Mouse (Mus musculus): ENCODE results near the gene Thtpa.

Thtpa gene

DNA sequence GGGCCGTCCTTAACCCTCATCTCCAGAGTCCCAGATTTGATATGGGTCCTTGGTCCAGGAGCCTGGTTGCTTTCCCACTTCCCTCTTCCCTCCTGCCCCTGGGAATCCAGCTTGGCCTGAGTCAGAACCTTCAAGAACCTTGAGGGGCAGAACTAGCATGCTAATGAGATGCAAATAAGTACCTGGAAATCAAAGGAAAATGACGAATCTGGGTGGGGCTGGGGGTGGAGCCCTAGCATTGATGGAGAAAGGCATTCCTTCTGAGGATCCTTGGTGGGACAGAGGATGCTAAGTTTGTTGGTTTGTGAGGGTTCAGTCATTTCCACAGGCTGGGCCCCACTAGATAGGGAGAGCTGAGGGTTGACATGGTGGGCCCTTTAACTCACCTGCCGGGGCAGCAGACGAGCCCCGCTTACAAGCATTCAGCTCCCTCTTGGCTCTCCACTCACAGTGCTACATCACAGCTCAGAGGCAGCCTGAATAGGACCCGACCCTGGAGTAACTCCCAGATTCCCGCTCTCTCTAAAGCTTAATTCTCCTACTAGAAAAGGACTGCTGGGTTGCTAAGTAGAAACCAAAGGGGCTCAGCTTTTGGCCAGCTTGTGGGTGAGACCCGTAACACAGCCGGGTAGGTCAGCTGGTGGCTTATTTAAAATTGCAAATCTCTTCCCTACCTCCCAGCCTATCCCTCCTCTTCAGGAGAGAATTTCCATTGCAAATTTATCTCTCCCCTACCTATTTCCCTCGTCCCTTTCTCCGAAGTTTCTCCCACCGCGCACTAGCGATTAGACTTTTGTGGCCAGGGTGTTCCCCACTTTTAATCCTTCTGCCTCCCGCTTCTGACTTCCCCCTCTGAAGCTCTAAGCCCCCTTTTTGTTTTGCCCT is 16.9 kb upstream of the Thtpa start:
- in situ Hi-C loops (cut with MboI, MseI), result loop anchor here (5.0 kb wide), 1 partner anchor 50 kb away; no protein-coding TSS in a partner anchor

- in situ Hi-C loops (cut with MboI, MseI), result loop anchor here (5.0 kb wide), 1 partner anchor 51 kb away; no protein-coding TSS in a partner anchor
These were observed 16.1 kb upstream of the Thtpa start for GRCm38 (mm10) chr14:55078366-55078989.

DNA sequence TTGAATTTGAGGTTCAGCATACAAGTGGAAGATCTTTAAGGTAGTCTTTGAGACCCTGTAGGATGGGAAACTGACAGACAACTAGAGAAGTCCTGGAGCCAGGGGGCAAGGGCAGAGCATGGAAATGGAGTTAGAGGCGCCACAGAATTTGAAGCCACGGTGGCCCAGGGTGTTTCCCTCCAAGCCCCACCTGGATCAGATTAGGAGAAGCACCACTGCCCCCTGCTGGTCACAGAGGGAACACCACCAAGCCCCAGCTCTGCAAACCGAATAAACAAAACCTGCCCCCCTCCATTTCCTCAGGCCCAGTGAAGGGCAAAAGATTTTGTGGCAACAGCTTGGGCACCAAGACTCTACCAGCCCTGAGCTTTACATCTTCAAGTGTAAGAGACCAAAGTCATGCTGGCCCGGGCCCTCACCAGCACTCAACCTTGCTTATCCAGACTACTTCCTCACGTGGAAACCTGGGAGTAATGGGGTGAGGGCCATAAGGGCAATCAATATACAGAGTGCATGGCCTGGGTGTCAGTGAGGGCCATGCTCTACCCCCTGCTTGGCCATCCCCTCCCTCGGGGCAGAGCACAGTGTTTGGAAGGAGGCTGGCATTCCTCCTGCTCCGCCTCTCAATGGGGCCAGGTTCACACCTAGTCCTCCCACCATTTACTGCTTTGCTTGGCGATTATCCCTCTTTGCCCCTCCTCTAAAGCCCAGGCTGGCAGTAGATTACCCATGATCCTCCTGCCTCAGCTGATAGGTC is 15.2 kb upstream of the Thtpa start:
- in situ Hi-C loops (cut with MboI, MseI), result loop anchor here (5.0 kb wide), 1 partner anchor 52 kb away; no protein-coding TSS in a partner anchor

DNA sequence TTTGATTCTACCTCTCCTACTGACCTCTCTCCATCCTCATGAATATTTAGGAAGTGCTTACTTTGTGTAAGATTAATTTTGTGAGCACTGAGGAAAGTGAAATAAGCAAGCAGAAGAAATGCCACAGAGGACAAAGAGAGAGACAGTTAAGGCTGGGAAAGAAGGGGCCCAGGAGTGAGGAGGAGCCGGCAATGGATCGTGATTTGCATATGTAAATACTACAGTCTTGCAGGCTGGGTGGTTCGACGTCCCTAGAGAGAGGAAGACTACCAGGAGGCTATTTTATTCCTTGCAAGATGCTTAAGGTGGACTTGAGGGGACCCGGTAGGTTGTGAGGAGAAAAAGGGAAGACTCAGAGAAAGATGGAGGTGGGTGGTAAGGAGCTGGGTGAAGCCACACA is 13.5 kb upstream of the Thtpa start:
- in situ Hi-C loops (cut with MboI, MseI), result no loop called here

DNA sequence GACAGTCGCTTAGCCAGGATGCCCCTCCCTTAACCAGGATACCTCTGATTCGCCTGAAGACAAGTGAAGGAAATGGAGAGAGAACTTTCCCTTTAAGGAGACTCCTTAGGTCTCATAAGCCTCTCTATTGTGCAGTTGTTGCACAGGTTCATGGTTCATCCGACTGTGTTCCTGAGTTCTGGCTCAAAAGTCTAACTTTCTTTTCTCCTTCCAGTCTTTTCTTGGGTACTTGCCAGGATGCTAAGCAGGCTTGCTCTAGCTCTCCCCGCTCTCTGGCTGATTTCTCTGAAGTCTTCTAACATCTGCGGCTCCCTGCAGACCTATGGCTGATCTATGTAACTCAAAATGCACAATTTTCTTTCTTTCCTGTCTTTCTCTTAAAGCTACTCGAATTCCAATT is 11.1 kb upstream of the Thtpa start:
- in situ Hi-C loops (cut with MboI, MseI), result no loop called here

DNA sequence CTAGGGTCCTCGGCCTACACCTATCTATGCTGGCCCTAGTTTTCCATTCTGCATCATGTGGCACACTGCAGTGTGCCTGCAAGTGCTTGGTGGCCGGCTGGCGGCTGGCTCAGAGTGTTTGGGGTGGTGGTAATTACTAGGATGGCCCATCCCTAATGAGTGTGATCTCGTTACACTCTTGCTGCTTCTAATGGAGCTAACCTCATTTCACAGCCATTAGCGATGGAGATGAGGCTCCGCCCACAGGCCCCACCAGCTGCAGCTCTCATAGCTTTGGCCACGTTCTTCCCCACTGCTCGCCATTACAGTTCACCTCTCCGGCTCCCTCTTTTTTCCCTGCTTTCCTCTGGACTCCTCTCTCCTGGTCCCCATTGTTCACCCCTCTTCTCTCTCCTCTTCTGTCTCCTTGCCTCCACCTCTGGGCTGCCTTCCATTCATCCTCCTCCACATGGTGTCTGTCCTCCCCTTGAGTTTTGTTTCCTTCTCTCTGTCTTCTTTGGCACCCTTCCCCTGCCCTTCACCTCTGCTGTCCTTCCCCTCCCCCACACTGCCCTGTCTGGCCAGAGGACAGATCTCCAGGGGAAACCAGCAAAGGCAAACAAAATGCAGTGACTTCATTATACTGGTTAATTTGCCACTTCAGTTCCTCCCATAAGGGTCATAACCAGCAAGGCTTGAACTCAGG is 9.1 kb upstream of the Thtpa start:
- in situ Hi-C loops (cut with MboI, MseI), result loop anchor here (5.0 kb wide), 1 partner anchor 238 kb away; no protein-coding TSS in a partner anchor

DNA sequence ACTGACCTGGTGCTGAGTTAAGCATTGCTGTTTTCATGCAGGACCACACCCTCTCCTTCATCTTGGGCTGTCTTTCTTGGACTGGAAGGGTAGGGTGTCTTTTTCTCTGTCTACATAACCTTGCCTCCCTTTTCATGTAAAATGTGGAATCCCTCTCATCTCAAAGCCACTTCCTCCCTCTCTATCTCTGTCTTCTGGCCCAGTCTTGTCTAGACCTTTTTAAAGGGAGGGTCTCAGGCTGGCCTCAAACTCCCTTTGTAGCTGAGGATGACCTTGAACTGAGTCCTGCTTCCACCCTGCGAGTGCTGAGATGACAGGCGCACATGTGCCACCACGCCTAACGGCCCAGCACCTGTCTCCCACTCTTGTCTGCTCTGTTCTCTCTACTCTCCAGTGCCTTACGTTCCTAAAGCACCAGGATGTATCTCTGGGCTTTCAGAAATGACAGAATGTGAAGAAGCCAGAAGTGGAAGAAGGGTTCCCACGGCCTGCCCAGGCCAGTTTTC is 8.5 kb upstream of the Thtpa start:
- in situ Hi-C loops (cut with MboI, MseI), result loop anchor here (5.0 kb wide), 1 partner anchor 239 kb away; no protein-coding TSS in a partner anchor

GRCm38 (mm10) chr14:55089199-55089947 is 5.2 kb upstream of the Thtpa start:
- in situ Hi-C loops (cut with MboI, MseI), result loop anchor here (5.0 kb wide), 1 partner anchor 242 kb away; no protein-coding TSS in a partner anchor

- in situ Hi-C loops (cut with MboI, MseI), result no loop called here
These were observed 3.2 kb upstream of the Thtpa start for GRCm38 (mm10) chr14:55091209-55091865.

GRCm38 (mm10) chr14:55092011-55092577 is 2.5 kb upstream of the Thtpa start, which contains the start of gene Zfhx2:
Zfhx2 (minus strand) TSS chr14:55092324.
- in situ Hi-C loops (cut with MboI, MseI), result no loop called here

GRCm38 (mm10) chr14:55093927-55094326 is 657 bp upstream of the Thtpa start:
- in situ Hi-C loops (cut with MboI, MseI), result no loop called here

- in situ Hi-C loops (cut with MboI, MseI), result no loop called here
These were observed 679 bp downstream of the Thtpa start for GRCm38 (mm10) chr14:55095263-55095662.

GRCm38 (mm10) chr14:55095671-55096070 is 1.1 kb downstream of the Thtpa start:
- in situ Hi-C loops (cut with MboI, MseI), result no loop called here

GRCm38 (mm10) chr14:55096573-55097087 is 2.0 kb downstream of the Thtpa start:
- in situ Hi-C loops (cut with MboI, MseI), result no loop called here

DNA sequence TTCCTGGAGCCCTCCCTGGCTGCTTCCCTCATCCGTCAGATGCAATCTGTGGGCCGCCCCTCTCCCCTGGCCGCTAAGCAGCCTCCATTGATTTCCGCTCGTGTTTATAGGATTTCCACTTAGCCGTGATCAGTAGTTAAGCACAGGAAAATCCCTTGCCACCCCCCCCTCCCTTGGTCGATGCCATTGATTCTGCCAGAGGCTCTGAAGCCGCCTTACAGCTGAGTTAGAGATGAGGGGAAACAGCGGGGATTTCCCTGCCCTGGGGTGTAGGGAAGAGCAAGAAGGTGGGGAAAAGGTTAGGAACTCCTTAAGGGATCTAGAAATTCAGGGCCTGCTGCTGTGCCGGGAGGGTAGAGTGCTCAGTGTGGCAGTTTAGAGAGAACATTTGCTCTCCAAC is 3.1 kb downstream of the Thtpa start:
- in situ Hi-C loops (cut with MboI, MseI), result no loop called here

GRCm38 (mm10) chr14:55098067-55098466 is 3.5 kb downstream of the Thtpa start:
- in situ Hi-C loops (cut with MboI, MseI), result no loop called here

GRCm38 (mm10) chr14:55101592-55101991 is 7.0 kb downstream of the Thtpa start:
- in situ Hi-C loops (cut with MboI, MseI), result no loop called here

DNA sequence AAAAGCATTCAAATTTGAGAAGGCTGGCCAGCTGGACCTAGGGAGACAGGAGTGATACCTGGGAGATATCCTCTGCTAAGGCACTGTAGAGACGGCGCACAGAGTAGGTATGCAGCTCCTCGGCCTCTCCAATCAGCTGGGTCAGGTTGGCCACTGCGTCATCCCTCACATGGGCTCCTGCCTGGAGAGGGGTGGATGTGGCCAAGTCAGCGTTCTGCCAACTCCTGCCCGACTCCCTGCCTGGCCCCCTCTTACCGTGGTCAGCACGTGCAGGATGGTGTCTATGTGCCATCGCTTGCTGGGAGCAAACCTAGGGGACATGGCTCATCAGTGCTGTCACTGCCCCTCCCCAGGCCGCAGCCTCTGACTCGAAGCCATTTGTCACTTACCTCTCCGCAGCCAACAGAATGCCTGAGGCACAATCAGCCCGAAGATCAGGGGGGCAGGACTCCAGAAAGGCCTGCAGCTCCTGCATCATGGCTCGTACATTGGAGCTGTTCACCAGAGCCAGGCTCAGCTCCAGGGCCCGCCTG is 7.7 kb downstream of the Thtpa start:
- in situ Hi-C loops (cut with MboI, MseI), result no loop called here

DNA sequence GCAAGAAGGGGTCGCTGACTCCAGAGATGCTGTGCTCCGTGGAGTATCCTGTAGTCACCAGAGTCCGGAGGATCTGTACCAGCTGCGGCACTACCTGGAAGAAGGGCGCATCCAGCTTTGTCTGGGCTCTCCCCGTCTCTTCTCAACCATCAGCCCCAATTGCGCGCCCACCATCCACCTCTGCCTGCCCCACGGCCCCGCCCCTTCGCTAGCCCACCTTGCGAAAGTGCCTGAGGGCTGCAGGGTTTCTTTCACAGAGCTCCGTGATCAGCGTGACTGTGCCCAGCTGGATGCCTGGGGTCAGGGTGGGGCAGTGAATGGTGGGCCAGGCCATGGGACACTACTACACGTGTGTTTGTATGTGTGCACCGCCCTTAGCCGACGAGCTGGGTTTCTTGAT is 9.8 kb downstream of the Thtpa start:
- in situ Hi-C loops (cut with MboI, MseI), result no loop called here

All from T-helper 1 cell (primary cell).